Mouse (Mus musculus) limb, embryonic 12.5 days (tissue): ENCODE results near the gene Cped1. TPM values are rescaled to one million over a fixed set of nuclear protein-coding genes. Genes with fewer than 3 reads are reported as not detected.

ENCODE experiments used
- ATAC-seq: fragments of 200-750 bp; cut with Nextera tagmentation; 2 replicates; pipeline ENCODE4 v1.8.0; 2017; ENCODE audit warnings: low read depth, moderate TSS enrichment; ENCODE audit not compliant: insufficient number of reproducible peaks, insufficient read depth, low FRiP score, low TSS enrichment
- H3K27ac ChIP-seq: fragments of 300-500 bp; sonication (generic); 2 replicates; pipeline ENCODE4 v1.5.1; 2016; ENCODE audit warnings: mild to moderate bottlenecking, moderate library complexity
- H3K27me3 ChIP-seq: fragments of 300-500 bp; sonication (generic); 2 replicates; pipeline ENCODE4 v1.6.1; 2016; ENCODE audit warnings: mild to moderate bottlenecking, moderate library complexity
- H3K36me3 ChIP-seq: fragments of 300-500 bp; sonication (generic); 2 replicates; pipeline ENCODE4 v1.6.1; 2016; ENCODE audit warnings: mild to moderate bottlenecking, moderate library complexity
- H3K4me1 ChIP-seq: fragments of 300-500 bp; sonication (generic); replicated peaks from 2 replicates; pipeline ENCODE4 v1.6.1; 2016
- H3K4me2 ChIP-seq: fragments of 300-500 bp; sonication (generic); 2 replicates; pipeline ENCODE4 v1.6.1; 2016; ENCODE audit warnings: mild to moderate bottlenecking, moderate library complexity
- H3K4me3 ChIP-seq: fragments of 300-500 bp; sonication (generic); replicated peaks from 2 replicates; pipeline ENCODE4 v1.5.1; 2016; ENCODE audit warnings: mild to moderate bottlenecking
- H3K9ac ChIP-seq: fragments of 300-500 bp; sonication (generic); replicated peaks from 2 replicates; pipeline ENCODE4 v1.6.1; 2016; ENCODE audit warnings: mild to moderate bottlenecking, moderate library complexity
- H3K9me3 ChIP-seq: fragments of 300-500 bp; sonication (generic); 2 replicates; pipeline ENCODE4 v1.6.1; 2016; ENCODE audit warnings: mild to moderate bottlenecking, moderate library complexity
- WGBS: fragments of 180-500 bp; shearing (Covaris S2); methylation state at CpG from one replicate; pipeline ENCODE4 v1.1.7; 2016; 5-methylcytosine and 5-hydroxymethylcytosine counted together
- polyA plus RNA-seq: library from polyadenylated mRNA; unstranded; fragments of >200 nt; fragmentation: Nextera tagmentation; extraction: Ambion mirVana; gene quantifications from 2 replicates; pipeline ENCODE4 v1.2.1, GENCODE M21; 2016

Gene Cped1
- polyA plus RNA-seq, 1 experiment from 2014 or later = 62.3 TPM

DNA sequence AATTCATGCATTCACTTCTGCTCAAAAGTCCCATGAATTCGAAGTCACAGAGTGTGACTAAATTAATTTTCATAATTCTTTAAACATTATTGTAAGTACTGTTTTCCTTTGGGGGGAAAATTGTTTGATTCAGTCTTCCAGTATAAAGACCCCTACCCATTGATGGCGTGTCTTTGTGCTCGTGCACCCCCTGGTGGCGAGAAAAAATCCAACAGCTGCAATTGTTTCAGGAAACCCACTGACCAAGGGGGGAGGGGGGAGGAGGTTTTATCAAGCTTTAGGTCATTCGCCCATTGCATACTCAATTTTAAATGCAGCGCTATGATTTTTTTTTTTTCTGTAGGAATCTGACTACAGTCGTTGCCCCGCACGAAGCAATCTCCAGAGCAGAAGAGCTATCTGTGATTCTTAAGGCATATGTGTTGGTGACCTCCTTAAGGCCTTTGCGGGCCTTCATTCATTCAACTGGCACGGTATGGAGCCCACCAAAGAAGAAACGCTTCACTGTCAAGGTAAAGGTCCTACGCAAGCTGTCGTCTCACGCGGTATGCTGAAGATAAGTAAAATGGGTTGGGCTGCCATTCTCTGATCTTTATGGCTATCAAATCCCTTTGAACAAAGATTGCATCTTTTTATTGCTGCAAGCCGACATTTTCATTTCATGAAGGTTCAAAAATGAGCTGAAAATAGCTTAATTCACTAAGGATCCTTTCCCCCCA lies 102.8 kb downstream of the Cped1 start:
- ATAC-seq = no peak
- 59% methylated on average over 17 of the region's 17 CpGs for WGBS

DNA sequence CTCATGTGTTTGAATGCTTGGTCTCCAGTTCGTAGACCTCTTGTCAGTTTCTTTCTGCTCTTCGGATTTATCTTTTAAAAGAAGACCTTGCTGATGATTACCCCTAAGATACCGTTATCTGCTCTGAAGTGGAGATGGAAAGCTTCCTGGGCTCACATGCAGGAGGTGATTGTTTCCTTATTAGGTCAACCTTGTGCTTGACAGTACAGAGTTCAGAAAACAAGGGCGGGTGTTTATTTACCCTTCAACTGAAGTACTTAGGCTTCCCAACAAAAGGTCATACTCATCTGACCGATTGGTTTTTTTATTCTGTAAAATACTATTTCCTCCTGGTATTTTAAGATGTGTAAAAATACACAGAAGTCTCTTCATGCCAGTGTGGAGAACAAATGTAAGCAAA lies 106.1 kb downstream of the Cped1 start:
- 85% methylated on average over 5 of the region's 5 CpGs for WGBS
- no peaks in the 10 kb centered on the region for H3K27me3 ChIP-seq
- no peak overlapping the region for H3K9ac ChIP-seq
- H3K9me3 ChIP-seq = no peaks in the 10 kb centered on the region
- no peak overlapping the region for H3K4me2 ChIP-seq
- peaks cover 55% of the 10 kb centered on the region for H3K36me3 ChIP-seq
- ATAC-seq = no peak
- no peak overlapping the region for H3K27ac ChIP-seq
- H3K4me1 ChIP-seq = peaks cover 5% of the 10 kb centered on the region; the same call in 1 of the 2 replicates
- no peak overlapping the region for H3K4me3 ChIP-seq

More for the DNA sequence above, 102.8 kb downstream of the Cped1 start:
- H3K4me2 ChIP-seq = no peak overlapping the region
- peaks cover 3% of the 10 kb centered on the region; the same call in 1 of the 2 replicates for H3K4me1 ChIP-seq
- H3K27ac ChIP-seq = no peak overlapping the region
- peaks cover 49% of the 10 kb centered on the region for H3K36me3 ChIP-seq
- H3K9me3 ChIP-seq = no peaks in the 10 kb centered on the region
- H3K27me3 ChIP-seq = no peaks in the 10 kb centered on the region
- no peak overlapping the region for H3K9ac ChIP-seq
- no peak overlapping the region for H3K4me3 ChIP-seq

DNA sequence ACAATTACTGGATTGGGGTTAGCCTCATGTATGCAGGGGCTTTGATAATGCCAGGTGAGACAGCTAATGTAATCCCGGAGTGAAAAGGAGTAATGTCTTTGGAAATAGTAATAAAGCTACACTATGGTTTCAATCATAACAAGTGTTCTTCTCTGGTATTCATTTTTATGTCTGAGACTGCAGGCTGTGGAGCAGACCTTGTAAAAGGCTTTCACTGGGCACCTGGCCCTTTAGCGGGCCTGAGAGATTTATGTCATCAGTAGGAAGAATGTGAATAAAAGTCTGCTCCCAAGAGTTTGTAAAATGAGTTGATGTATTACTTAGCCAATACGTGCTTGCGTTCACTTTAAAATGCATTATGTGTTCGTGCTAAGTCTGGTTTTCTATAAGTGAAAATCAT lies 108.1 kb downstream of the Cped1 start:
- H3K36me3 ChIP-seq = peaks cover 63% of the 10 kb centered on the region
- H3K4me2 ChIP-seq = no peak overlapping the region
- H3K27me3 ChIP-seq = no peaks in the 10 kb centered on the region
- 68% methylated on average over 5 of the region's 5 CpGs for WGBS
- H3K27ac ChIP-seq = 0 out of 2 replicates have a peak overlapping the region, but pooled peaks have one; percentile 53
- no peak for ATAC-seq
- H3K9me3 ChIP-seq = no peaks in the 10 kb centered on the region
- H3K4me1 ChIP-seq = peaks cover 5% of the 10 kb centered on the region; the same call in 1 of the 2 replicates
- no peak overlapping the region for H3K9ac ChIP-seq
- H3K4me3 ChIP-seq = no peak overlapping the region

DNA sequence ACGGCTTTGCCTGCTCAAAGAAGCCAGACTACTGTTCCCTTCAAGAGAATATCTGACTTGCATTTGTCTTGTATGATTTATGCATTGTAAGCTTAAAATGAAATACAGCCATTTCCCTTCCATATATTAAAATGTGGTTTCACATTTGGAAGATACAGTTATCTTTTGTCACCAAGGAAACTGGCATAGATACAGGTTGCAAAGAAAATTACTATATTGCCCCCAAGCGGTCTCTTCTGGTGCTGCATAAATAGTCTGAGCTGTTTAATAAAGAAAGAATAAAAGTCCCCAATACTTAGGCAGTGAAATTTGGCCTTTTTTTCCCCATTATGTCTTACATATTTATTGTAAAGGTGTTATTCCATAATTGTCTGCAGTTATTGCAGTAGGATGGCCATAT lies 112.0 kb downstream of the Cped1 start:
- Histone ChIP-seq H3K27me3 (no peaks in the 10 kb centered on the region), H3K36me3 (peaks cover 32% of the 10 kb centered on the region; the same call in 1 of the 2 replicates), H3K4me3 (no peak overlapping the region), H3K9me3 (no peaks in the 10 kb centered on the region), H3K27ac (no peak overlapping the region), H3K9ac (no peak overlapping the region), H3K4me2 (no peak overlapping the region), H3K4me1 (peaks cover 5% of the 10 kb centered on the region; the same call in 1 of the 2 replicates)
- ATAC-seq = no peak
- 46% methylated on average over 2 of the region's 2 CpGs for WGBS

DNA sequence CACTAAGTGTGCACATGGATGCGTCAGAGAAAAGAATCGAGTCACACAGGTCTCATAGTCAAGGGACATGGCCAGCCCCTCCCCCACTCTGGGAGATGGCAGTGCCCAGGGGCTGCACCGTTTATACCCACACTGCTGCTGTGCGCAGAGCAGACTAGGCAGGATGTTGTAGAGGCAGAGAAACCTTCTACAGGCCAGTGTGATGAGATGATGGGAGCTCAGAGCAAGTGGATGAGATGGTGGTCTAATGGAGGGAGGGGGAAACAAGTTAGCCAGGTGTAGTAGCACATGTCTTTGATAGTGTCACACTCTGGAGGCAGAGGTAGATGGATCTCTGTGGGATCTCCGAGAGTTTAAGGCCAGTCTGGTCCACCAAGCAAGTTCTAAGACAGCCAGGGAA lies 114.1 kb downstream of the Cped1 start:
- Histone ChIP-seq H3K27me3 (no peaks in the 10 kb centered on the region), H3K9me3 (no peaks in the 10 kb centered on the region), H3K27ac (no peak overlapping the region), H3K4me3 (no peak overlapping the region), H3K36me3 (peaks cover 23% of the 10 kb centered on the region; the same call in 1 of the 2 replicates), H3K9ac (no peak overlapping the region), H3K4me1 (no peaks in the 10 kb centered on the region), H3K4me2 (no peak overlapping the region)
- WGBS = 80% methylated on average over 4 of the region's 5 CpGs
- ATAC-seq = no peak

DNA sequence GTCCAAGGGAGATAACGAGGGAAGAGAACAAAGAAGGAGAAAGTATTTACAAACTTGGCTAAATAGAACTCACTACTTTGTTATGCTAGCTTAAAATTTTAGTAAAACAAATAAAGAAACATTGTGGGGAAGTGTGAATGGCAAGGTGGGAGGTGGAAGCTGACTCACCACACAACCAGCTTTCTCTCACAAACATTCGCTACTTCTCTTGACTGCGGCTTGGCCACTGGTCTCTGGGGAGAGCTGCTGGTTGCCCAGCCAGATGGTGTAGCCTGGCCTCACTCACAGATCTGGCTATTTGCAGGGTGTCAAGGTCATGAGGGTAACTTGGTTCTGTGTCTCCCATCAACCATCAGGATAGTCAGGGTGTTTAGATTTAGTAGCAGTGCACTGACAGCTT lies 116.2 kb downstream of the Cped1 start:
- no peaks in the 10 kb centered on the region for H3K27me3 ChIP-seq
- WGBS = 74% methylated on average over 3 of the region's 3 CpGs

DNA sequence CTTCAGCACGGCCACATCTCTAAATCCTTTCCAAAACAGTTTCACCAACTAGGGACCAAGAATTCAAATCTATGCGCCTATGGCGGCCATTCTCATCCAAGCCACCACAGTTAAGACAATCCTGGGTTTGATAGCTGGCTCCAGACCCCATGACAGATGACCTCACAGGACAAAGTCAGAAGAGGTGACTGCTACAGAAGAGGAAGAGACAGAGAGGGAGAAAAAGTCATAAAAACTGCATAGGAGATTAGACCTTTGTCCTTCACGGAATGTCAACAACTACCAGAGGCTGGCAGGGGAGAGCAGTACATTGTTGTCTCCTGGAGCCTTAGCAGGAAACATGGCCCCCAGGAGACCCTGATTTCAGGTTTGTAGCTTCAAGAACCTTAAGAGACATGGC lies 117.0 kb downstream of the Cped1 start:
- H3K9ac ChIP-seq = no peak overlapping the region
- ATAC-seq = no peak
- no peaks in the 10 kb centered on the region for H3K27me3 ChIP-seq
- 82% methylated on average over 4 of the region's 4 CpGs for WGBS
- H3K9me3 ChIP-seq = no peaks in the 10 kb centered on the region
- H3K4me2 ChIP-seq = no peak overlapping the region
- H3K4me3 ChIP-seq = no peak overlapping the region
- H3K27ac ChIP-seq = no peak overlapping the region
- H3K4me1 ChIP-seq = no peaks in the 10 kb centered on the region
- peaks cover 16% of the 10 kb centered on the region; the same call in 1 of the 2 replicates for H3K36me3 ChIP-seq

More for the DNA sequence above, 116.2 kb downstream of the Cped1 start:
- Histone ChIP-seq H3K9ac (no peak overlapping the region), H3K4me1 (no peaks in the 10 kb centered on the region), H3K4me3 (no peak overlapping the region), H3K27ac (no peak overlapping the region), H3K36me3 (peaks cover 16% of the 10 kb centered on the region; the same call in 1 of the 2 replicates), H3K4me2 (no peak overlapping the region), H3K9me3 (no peaks in the 10 kb centered on the region)
- ATAC-seq = no peak

DNA sequence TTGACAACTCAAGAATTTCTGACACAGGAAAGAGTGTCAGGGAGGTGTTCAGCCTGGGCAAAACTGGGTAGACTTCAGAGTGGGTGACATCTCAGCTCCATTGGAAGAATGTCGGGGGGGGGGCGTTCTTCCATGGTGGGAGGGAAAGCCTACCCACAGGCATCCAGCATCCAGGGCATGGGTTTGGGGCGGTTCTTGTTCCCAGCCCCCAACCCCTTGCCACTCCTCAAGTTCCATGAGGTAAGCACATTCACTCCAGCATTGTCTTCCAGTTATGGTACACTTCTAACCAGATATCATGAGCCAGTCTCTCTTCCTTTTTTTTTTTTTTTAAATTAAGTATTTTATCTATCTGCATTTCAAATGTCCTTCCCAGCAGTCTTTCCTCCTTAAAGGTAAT lies 118.0 kb downstream of the Cped1 start:
- 77% methylated on average over 3 of the region's 3 CpGs for WGBS
- Histone ChIP-seq H3K4me2 (no peak overlapping the region), H3K4me1 (no peaks in the 10 kb centered on the region), H3K4me3 (no peak overlapping the region), H3K36me3 (peaks cover 10% of the 10 kb centered on the region; the same call in 1 of the 2 replicates), H3K27ac (no peak overlapping the region), H3K27me3 (no peaks in the 10 kb centered on the region), H3K9me3 (no peaks in the 10 kb centered on the region), H3K9ac (no peak overlapping the region)
- no peak for ATAC-seq

DNA sequence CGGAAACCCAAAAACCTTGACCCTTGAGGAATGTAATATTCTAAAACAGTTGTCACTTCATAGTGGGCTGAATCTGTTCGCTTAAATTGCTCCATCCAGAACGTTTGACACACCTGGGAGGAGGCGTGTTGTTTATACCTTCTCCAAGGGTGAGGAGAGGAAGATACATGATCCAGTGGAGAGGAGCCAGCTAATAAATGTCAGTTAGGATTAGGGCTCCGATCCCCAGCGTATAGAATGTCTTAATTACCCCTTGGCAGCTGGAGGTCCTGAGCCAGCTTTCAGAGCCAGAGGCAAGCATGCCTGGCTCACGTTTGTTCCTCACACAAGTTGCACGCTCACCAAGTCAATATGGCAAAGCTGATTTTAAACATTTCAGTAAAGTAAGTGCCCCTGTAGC lies 118.5 kb downstream of the Cped1 start:
- no peak overlapping the region for H3K4me3 ChIP-seq
- ATAC-seq = no peak
- H3K27ac ChIP-seq = no peak overlapping the region
- no peaks in the 10 kb centered on the region for H3K4me1 ChIP-seq
- no peak overlapping the region for H3K4me2 ChIP-seq
- 35% methylated on average over 8 of the region's 8 CpGs for WGBS
- H3K27me3 ChIP-seq = no peaks in the 10 kb centered on the region
- no peaks in the 10 kb centered on the region for H3K9me3 ChIP-seq
- H3K36me3 ChIP-seq = peaks cover 8% of the 10 kb centered on the region; the same call in 1 of the 2 replicates
- no peak overlapping the region for H3K9ac ChIP-seq

DNA sequence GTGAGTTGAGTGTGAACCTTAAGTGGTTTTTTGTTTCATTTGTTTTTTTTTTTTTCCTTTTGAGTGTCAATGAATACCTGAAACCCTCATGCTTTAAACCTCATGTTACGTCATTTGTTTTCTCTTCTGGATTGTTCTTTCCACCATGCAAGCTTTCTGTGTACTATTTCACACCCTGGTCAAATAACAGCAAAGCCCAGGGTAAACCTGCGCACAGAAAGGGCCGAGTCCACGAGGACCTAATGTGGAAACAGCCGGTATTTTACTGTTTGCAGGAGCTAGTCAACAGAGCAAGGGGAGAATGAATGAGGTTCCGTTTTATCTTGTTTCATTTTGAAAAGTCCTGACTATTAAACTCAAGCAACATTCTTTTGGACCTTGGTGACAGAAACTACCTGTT lies 128.4 kb downstream of the Cped1 start:
- H3K4me3 ChIP-seq = no peak overlapping the region
- no peaks in the 10 kb centered on the region for H3K27me3 ChIP-seq
- no peak overlapping the region for H3K4me2 ChIP-seq
- no peak for ATAC-seq
- peaks cover 4% of the 10 kb centered on the region; the same call in 1 of the 2 replicates for H3K4me1 ChIP-seq
- H3K9ac ChIP-seq = no peak overlapping the region
- 88% methylated on average over 6 of the region's 6 CpGs for WGBS
- no peaks in the 10 kb centered on the region; the same call in 1 of the 2 replicates for H3K36me3 ChIP-seq
- no peak overlapping the region for H3K27ac ChIP-seq
- H3K9me3 ChIP-seq = no peaks in the 10 kb centered on the region

DNA sequence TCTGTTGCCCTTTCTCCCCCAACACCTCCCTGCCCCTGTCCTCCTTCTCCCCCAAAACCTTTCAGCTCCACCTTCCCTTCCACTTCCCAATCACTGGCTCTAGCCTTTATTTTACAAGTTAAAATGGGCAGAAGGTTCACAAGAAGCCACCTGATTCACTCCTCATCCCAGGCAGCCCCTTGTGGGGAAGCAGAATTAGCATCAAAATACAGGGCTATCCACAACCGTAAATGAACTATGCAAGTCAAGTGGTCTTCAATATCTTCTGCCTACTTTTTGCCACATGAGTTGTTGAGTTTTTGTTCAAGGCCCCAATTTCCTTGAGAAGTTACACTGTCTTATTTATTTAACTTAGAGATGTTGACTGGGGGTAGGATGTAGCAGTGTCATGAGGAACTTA lies 131.0 kb downstream of the Cped1 start:
- H3K9ac ChIP-seq = no peak overlapping the region
- ATAC-seq = no peak
- WGBS = 88% methylated on average over 1 of the region's 1 CpGs
- no peak overlapping the region for H3K4me3 ChIP-seq
- H3K27ac ChIP-seq = no peak overlapping the region
- no peak overlapping the region for H3K4me2 ChIP-seq
- H3K27me3 ChIP-seq = no peaks in the 10 kb centered on the region
- H3K36me3 ChIP-seq = peaks cover 3% of the 10 kb centered on the region; the same call in 1 of the 2 replicates
- H3K9me3 ChIP-seq = no peaks in the 10 kb centered on the region
- peaks cover 4% of the 10 kb centered on the region; the same call in 1 of the 2 replicates for H3K4me1 ChIP-seq
